Mouse (Mus musculus) inflammation-experienced regulatory T-cells, adult 6 months (primary cell): ENCODE results near the gene Tcstv3. TPM values are rescaled to one million over a fixed set of nuclear protein-coding genes. Genes with fewer than 3 reads are reported as not detected.
A peak's percentile ranks its signal among the peaks of the same experiment; 100 is the strongest.
"Not testable (repeated sequence)": the region's sequence is repeated elsewhere in the genome, so short reads cannot be mapped to it uniquely, and the experiment has no call there.

Experiments used
- ATAC-seq: one replicate; pipeline ENCODE4 v1.8.0; 2017
- polyA plus RNA-seq, 3 experiments: library from polyadenylated mRNA; unstranded; fragments of 100-300 nt; shearing (Covaris generic); gene quantifications; one replicate each; pipeline ENCODE4 v1.2.1; 2017

The Tcstv3 gene
- polyA plus RNA-seq, result not detected

DNA sequence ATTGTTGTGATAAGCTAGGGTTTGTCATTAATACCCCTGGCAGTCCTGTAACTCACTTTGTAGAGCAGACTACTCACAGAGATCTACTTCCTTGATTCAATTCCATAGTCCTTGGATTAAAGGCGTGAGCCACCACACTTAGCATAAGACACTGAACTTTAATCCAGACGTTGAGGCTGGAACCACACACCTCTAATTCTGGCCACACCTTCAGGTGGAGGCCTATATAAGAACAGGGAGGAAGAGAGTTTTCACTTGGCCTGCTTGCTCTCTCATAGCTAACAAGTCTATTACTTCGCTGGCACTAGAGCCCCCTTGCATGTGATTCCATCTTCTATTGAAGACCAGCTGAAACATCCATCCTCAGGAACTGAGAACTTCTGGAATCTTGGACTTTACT is at the start of gene Tcstv3:
Gene Tcstv3 (plus strand): TSS at position 301 of the 400 bp plus-strand sequence.
- ATAC-seq, result not testable (repeated sequence)

DNA sequence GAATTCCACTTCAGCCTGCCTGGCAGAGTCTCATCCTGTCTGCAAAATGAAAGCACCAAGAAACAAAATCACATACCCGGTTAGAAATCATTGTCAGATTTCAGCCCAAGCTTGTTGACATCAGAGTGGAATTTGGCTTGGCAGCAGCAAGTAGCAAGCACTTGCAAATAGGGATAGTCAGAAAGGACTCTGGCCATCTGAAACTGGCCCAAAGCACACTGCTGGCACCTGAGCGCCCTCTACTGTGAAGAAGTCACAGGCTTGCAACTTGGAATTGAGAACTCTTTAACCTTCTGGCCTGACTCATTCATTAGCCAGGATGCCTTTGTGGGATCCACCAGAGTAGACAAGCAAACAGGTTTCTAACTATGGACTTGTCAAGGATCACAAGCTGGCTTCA is 38.8 kb upstream of the Tcstv3 start:
- ATAC-seq, result not testable (repeated sequence)

DNA sequence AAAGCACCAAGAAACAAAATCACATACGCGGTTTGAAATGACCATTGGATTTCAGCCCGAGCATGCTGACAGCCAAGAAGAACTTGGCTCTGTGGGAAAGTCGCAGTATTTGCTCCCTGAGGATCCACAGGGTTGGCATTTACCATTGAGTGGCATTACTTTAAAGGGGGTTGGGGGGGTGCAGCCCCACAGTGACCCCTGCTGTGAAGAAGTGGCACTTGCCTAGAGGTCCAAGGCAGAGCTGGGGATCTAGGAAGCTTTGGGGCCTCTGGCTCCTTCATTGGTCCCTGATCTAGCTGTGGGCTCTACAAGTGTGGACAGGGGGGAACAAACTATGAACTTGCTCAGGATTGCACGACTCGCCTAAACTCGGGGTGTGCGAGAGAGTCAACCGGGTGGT is 37.9 kb upstream of the Tcstv3 start:
- ATAC-seq, result no peak

DNA sequence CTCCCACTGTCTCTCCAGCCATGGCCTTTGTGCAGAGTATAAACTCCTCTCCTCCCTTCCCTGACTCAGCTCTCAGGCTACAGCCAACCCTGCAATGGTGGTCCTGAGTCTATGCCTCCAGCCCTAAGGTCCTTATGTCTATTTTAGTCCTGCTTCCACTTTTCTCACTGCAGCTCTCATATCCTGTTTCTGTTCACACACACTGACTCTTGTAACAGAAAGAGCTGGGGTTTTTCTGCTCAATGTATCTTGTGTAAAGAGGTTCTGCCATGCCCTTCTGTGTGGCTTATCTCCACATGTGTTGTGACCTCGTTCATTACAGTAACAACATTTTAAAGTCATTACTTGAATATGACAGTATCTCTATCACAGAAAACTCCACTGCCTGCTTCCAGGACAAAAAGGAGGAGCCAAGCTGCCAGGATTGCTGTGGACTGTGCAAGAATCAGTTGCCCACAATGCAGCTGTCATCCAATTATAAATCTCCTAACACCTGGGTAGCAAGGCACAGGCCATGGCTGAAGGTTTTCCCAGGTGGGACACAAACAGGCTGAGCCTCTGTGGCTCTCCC is 17.3 kb upstream of the Tcstv3 start:
- peak; percentile 27 for ATAC-seq

- peak; percentile 93 for ATAC-seq
Observed at GRCm38 (mm10) chr13:120299991-120300442, 16.7 kb upstream of the Tcstv3 start, which contains the start of gene BC147527. TSS of gene BC147527 (plus strand) at chr13:120300392.

GRCm38 (mm10) chr13:120300853-120301252 is 15.8 kb upstream of the Tcstv3 start:
- no peak for ATAC-seq

DNA sequence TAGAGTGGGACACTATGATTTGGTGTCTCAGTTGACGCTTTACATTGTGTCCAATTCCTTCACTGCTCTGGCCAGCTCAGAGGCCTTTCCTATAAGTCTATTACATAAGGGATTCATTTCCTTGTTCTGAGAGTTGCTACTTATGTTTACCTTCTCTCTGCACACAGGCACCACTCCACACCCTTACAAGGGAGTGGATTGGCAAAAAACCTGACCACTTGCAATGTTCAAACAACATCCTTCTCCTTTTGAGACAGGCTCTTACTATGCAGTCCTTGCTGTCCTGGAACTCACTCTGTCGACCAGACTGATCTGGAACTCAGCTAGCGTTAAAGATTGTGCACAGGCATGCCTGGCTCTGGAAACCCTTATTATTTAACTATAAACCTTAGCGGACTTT is 5.9 kb upstream of the Tcstv3 start:
- ATAC-seq, result no peak

- ATAC-seq, result peak; percentile 53
Observed at GRCm38 (mm10) chr13:120313584-120313983, 3.1 kb upstream of the Tcstv3 start.

DNA sequence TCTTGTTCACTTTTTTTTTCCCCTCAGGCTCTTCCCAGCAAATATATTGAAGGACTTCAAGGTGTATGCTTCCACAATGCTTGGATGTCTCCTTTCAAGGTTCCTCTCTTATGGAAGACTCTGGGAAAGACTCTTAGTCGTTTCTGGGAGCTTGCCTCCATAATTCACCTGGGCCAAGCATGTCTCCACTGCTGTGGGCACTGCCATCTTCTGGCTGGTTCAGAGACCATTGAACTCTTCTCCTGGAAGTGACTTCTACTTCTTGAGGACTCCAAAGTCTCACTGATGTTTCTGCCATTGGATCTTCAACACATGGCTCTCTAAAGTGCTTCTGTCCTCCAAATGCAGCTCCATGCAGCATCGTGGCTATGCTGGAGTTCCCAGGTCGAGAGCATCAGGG is 3.5 kb downstream of the Tcstv3 start:
- ATAC-seq, result peak; percentile 18

DNA sequence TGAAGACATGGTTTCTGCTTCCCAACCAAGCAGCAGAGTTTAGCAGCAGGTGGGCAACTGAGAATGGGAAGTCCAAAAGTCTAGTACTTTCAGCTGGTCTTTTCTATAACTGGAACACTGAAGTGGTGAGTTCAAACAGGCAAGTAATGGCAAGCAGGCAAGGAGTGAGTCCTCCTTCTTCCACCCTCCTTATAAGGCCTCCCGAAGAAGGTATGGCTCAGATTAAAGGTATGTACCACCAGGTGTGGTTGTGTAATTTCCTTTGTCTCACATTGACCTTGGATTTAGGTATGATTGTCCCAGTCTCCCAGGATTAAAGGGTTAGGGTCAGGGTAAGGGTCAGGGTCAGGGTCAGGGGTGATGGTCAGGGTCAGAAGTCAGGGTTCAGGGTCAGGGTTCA is 4.0 kb downstream of the Tcstv3 start:
- ATAC-seq, result peak; percentile 69

Other genes starting within 250 kb of the Tcstv3 start
- gene Gm20767, start 176.6 kb upstream of the Tcstv3 start, polyA plus RNA-seq, result not detected
- gene Gm21818, start 144.4 kb upstream of the Tcstv3 start, polyA plus RNA-seq, result not detected
- not detected for gene Gm21762, start 100.9 kb upstream of the Tcstv3 start, polyA plus RNA-seq
- gene Gm21731, start 77.8 kb upstream of the Tcstv3 start, polyA plus RNA-seq, result not detected
- not detected for gene AF067061, start 53.8 kb upstream of the Tcstv3 start, polyA plus RNA-seq
- 10 to 100 TPM; 28.6 to 70.5 (median 48.6) TPM for gene BC147527, start 16.5 kb upstream of the Tcstv3 start, polyA plus RNA-seq